Mouse (Mus musculus): Measurements from ENCODE around the gene Prrt3. TPM values are rescaled to one million over a fixed set of nuclear protein-coding genes. Genes with fewer than 3 reads are reported as not detected.

Prrt3 gene
- polyA plus RNA-seq (2012; rRNA removed): 5.6 and 6.7 TPM in 2 replicates

DNA sequence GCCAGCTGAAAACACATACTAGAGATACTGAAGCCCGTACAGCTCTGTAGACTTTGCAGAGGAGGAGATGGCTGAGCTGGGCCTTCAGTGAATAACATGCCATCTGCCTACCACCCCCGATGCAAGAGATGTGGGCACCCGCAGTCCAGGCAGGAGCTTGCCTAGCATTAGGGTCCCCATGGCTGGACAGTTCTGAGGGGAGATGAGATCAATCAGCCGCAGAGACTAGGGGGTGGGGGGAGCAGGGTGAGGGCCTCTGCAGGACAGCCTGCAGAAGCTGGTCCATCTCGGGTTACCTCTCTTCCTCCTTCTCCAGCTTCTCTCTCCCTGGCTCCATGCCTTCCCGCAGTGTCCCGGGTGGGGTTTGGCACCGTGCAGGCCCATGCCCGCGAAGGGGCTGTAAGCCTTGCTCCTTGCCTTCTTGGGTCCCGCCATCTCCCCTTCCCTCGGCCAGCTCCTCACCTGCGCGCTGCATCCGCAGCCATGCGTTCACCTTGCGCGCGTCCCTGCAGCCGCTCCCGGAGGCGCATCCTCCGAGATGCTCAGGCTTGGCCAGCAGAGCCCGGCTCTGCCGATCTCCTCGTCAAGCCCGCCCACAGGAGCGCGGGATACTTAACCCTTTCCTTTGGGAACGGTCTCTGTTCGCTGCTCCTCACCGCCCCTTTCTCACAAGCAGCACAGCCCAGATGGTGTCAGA is at the start of gene Prrt3:
Gene Prrt3 (minus strand): TSS at position 544 of the 697 bp plus-strand sequence.

DNA sequence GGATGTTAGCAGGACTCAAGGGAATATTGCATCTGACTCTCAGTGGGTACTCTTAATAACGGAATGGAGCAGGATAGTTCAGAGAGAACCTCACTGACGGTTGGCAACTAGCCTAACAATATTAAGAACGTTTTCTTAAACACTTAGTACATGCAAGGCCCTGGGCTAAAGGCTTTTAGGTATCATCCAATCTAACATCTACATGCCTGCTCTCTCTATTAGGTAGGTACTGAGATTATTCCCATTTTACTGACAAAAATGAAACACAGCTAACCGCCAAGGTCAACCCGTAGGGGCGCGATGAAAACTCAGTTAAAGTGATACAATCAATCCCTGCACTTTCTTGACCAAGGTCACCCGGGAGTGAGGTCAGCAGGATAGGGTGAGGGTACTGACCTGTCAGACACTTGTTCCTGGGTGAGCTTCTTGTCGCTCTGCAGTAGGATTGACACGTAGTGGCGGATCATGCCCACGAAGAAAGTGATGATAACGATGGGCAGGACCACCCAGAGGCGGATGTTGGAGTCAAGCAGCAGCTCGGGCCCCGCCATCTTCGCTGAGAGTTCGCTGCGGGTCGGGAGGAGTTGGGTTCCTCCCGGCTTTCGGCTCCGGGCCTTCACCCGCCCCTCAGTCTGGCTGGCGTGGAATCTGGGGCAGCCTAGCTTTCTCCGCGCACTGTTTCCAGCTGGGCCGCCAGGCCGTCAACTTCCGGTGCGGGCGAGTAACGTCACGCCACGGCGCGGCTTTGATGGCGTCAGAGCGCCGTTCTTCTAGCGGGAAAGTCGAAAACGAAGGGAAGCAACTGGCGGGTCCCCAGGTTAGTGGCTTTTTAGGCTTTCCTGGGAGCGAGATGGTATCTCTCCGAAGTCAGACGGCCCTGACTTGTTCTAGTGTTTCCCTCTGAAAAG is 29.5 kb upstream of the Prrt3 start, which contains the start of the genes Emc3 and Fancd2:
Gene Emc3 (minus strand): TSS at position 721 of the 908 bp plus-strand sequence.
Gene Fancd2 (plus strand): TSS at position 751 of the 908 bp plus-strand sequence.

DNA sequence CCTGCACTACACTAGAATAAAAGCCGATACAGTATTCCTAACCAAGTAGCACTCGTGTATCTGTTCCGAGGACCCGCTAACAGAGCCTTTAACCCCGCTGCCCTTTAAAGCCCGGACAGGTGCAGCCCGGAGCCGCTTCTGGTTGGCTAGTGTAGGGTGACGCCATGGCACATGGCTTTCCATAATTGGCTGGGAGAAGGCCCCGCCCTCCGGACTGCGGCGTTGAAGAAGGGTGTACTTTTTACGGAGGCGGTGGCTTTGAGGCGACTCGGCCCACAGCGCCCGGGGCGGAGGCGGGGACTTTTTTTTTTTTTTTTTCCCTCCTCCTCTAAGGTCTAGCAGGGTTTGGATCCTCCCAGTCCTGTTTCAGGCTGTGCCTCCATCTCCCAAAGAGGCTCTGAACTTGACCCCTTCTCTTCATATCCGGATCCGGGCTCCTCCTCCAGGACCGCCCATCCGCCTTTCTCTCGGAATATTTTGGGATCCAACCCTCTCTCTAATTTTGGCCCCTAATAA is 18.6 kb downstream of the Prrt3 start, which contains the start of gene Creld1:
Gene Creld1 (plus strand): TSS at position 198 of the 516 bp plus-strand sequence.

DNA sequence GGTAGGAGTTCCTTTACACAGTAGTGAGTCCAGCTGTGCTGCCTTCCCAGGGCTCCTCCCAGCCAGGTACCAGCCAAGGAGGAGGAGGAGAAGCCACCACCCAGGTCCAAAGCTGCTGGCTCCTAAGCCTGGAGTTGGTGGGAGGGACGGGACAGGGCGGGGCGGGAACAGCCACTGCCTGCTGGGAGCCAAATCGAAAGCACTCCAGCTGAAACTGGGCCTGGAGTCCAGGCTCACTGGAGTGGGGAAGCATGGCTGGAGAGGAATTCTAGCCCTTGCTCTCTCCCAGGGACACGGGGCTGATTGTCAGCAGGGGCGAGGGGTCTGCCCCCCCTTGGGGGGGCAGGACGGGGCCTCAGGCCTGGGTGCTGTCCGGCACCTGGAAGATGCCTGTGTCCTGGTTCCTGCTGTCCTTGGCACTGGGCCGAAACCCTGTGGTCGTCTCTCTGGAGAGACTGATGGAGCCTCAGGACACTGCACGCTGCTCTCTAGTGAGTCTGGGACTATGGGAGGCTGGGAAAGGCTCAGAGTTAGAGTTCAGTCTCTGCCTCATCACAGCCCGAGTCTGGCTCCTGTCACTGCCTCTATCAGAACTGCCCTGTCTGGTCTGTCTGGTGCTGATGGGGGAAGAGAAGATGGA is 30.3 kb downstream of the Prrt3 start, which contains the start of gene Il17rc:
Gene Il17rc (plus strand): TSS at position 131 of the 640 bp plus-strand sequence.

DNA sequence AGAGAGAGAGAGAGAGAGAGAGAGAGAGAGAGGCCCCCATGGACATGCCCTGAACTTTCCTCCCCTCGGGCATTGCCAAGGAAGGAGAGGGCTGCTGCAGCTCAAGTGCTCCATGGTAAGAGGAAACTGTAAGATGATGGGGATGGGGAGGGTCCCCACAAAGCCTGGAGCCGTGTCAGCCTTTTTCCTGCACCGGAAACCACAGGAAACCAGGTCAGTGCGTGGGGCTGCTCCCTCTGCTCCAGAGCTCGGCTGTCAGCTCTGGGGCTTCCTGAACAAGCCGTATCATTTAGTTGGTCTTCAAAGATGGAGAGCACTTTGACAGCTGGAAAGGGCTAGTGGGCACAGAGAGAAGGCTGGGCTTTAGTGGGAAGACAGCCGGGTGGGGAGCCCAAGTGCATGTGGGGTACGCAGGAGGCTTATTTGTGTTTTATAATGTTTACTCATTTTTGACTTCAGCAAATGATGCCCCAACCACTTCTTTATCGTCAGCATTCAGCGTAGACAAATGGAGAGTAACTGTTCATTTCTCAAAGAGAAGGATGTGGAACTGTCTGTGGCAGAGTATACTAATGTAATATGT is 43.7 kb downstream of the Prrt3 start, which contains the start of gene Il17re:
Gene Il17re (plus strand): TSS at position 533 of the 583 bp plus-strand sequence.

Other genes starting within 250 kb of the Prrt3 start
- gene Cpne9, start 219.6 kb downstream of the Prrt3 start, polyA plus RNA-seq (2012; rRNA removed): 1.7 and 2.3 TPM in 2 replicates
- gene Brpf1, start 194.8 kb downstream of the Prrt3 start, polyA plus RNA-seq (2012; rRNA removed): 38.1 and 40.8 TPM in 2 replicates
- 20.0 and 20.4 TPM in 2 replicates for gene Ogg1, start 175.0 kb downstream of the Prrt3 start, polyA plus RNA-seq (2012; rRNA removed)
- 61.3 and 74.0 TPM in 2 replicates for gene Camk1, start 157.9 kb downstream of the Prrt3 start, polyA plus RNA-seq (2012; rRNA removed)
- 60.1 and 63.2 TPM in 2 replicates for gene Tada3, start 124.0 kb downstream of the Prrt3 start, polyA plus RNA-seq (2012; rRNA removed)
- gene Arpc4, start 123.8 kb downstream of the Prrt3 start, polyA plus RNA-seq (2012; rRNA removed): 101 and 116 TPM in 2 replicates
- 25.0 and 29.2 TPM in 2 replicates for gene Ttll3, start 112.7 kb downstream of the Prrt3 start, polyA plus RNA-seq (2012; rRNA removed)
- gene Rpusd3, start 82.6 kb downstream of the Prrt3 start, polyA plus RNA-seq (2012; rRNA removed): 33.6 and 35.6 TPM in 2 replicates
- 0.04 and 0.06 TPM in 2 replicates for gene Cidec, start 66.2 kb downstream of the Prrt3 start, polyA plus RNA-seq (2012; rRNA removed)
- 59.4 and 62.8 TPM in 2 replicates for gene Jagn1, start 59.4 kb downstream of the Prrt3 start, polyA plus RNA-seq (2012; rRNA removed)
- 0.07 and 1.1 TPM in 2 replicates for gene Il17re, start 43.4 kb downstream of the Prrt3 start, polyA plus RNA-seq (2012; rRNA removed)
- 3.1 and 5.9 TPM in 2 replicates for gene Il17rc, start 30.5 kb downstream of the Prrt3 start, polyA plus RNA-seq (2012; rRNA removed)
- 38.9 and 41.5 TPM in 2 replicates for gene Creld1, start 18.6 kb downstream of the Prrt3 start, polyA plus RNA-seq (2012; rRNA removed)
- 56.0 and 56.9 TPM in 2 replicates for gene Emc3, start 29.7 kb upstream of the Prrt3 start, polyA plus RNA-seq (2012; rRNA removed)
- gene Fancd2, start 29.8 kb upstream of the Prrt3 start, polyA plus RNA-seq (2012; rRNA removed): 7.6 and 10.1 TPM in 2 replicates
- gene Fancd2os, start 98.8 kb upstream of the Prrt3 start, polyA plus RNA-seq (2012; rRNA removed): 0.05 TPM in 1 of 2 replicates, not detected in the other
- 234 and 239 TPM in 2 replicates for gene Brk1, start 102.8 kb upstream of the Prrt3 start, polyA plus RNA-seq (2012; rRNA removed)
- 64.1 and 72.3 TPM in 2 replicates for gene Vhl, start 122.0 kb upstream of the Prrt3 start, polyA plus RNA-seq (2012; rRNA removed)
- 3.2 and 5.4 TPM in 2 replicates for gene Irak2, start 136.5 kb upstream of the Prrt3 start, polyA plus RNA-seq (2012; rRNA removed)
- 28.4 and 28.5 TPM in 2 replicates for gene Tatdn2, start 195.1 kb upstream of the Prrt3 start, polyA plus RNA-seq (2012; rRNA removed)
- 0.29 and 0.66 TPM in 2 replicates for gene Ghrl, start 217.9 kb upstream of the Prrt3 start, polyA plus RNA-seq (2012; rRNA removed)
- gene Sec13, start 238.8 kb upstream of the Prrt3 start, polyA plus RNA-seq (2012; rRNA removed): 213 TPM in 2 replicates